Mouse (Mus musculus) ES-Bruce4 (cell line): ENCODE data around the gene Adap1. TPM values are rescaled to one million over a fixed set of nuclear protein-coding genes. Genes with fewer than 3 reads are reported as not detected.
"Not testable (repeated sequence)": the region's sequence is repeated elsewhere in the genome, so short reads cannot be mapped to it uniquely, and the experiment has no call there.

Experiments
- H3K27ac ChIP-seq: 2 replicates; pipeline ENCODE4 v1.5.1; 2012; ENCODE audit warnings: low read length, inconsistent platforms; ENCODE audit not compliant: insufficient read depth
- H3K27me3 ChIP-seq: 2 replicates; pipeline ENCODE4 v1.6.1; 2012; ENCODE audit warnings: mild to moderate bottlenecking, low read length, inconsistent platforms; ENCODE audit not compliant: control insufficient read depth, poor library complexity, insufficient read depth, severe bottlenecking
- H3K36me3 ChIP-seq: 2 replicates; pipeline ENCODE4 v1.6.1; 2012; ENCODE audit warnings: inconsistent platforms, mild to moderate bottlenecking, low read length, moderate library complexity; ENCODE audit not compliant: control insufficient read depth, poor library complexity, insufficient read depth, severe bottlenecking
- H3K4me1 ChIP-seq: one replicate; pipeline ENCODE4 v1.8.1; 2011; ENCODE audit warnings: low read length; ENCODE audit not compliant: control insufficient read depth, insufficient read depth
- H3K4me3 ChIP-seq: 2 replicates; pipeline ENCODE4 v1.5.1; 2011; ENCODE audit warnings: low read depth, mild to moderate bottlenecking, low read length
- H3K9ac ChIP-seq: 2 replicates; pipeline ENCODE4 v1.6.1; 2012; ENCODE audit warnings: low read depth, mild to moderate bottlenecking, inconsistent platforms; ENCODE audit not compliant: poor library complexity, severe bottlenecking
- H3K9me3 ChIP-seq: replicated peaks from 2 replicates; pipeline ENCODE4 v1.6.1; 2012; ENCODE audit warnings: mild to moderate bottlenecking, low read length, inconsistent platforms; ENCODE audit not compliant: control insufficient read depth, poor library complexity, insufficient read depth, severe bottlenecking
- CTCF ChIP-seq: IDR thresholded peaks from one replicate; pipeline ENCODE4 v1.8.1; 2011; ENCODE audit warnings: low read depth, low read length
- EP300 ChIP-seq: IDR thresholded peaks from 2 replicates; pipeline ENCODE4 v1.6.1; 2011; ENCODE audit warnings: low read depth, low read length; ENCODE audit not compliant: insufficient read depth
- POLR2A ChIP-seq: IDR thresholded peaks from one replicate; pipeline ENCODE4 v1.8.1; 2011; ENCODE audit warnings: low read length; ENCODE audit not compliant: insufficient read depth
- polyA plus RNA-seq: library from polyadenylated mRNA; stranded (reverse); fragments of >200 nt; gene quantifications from 2 replicates; pipeline ENCODE4 v1.2.4, GENCODE M21; 2011; ENCODE audit warnings: low read depth; ENCODE audit not compliant: missing spikeins, insufficient read depth, insufficient read length

Adap1 gene
- polyA plus RNA-seq, 1 experiment, result 16.5 TPM

DNA sequence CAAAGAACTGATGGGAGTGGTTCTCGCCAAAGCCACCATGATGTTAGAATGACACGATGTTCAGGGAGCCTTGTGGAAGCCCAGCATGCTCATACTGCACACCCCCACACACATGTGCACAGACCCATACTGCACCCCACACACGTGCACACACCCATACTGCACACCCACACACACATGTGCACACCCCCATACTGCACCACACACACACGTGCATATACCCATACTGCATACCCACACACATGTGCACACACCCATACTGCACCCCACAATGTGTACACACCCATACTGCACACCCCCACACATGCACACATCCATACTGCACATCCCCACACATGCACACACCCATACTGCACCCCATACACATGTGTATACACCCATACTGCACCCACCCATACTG is 10.2 kb upstream of the Adap1 start:
- no peak for TF ChIP-seq POLR2A
- no peak for TF ChIP-seq EP300
- no peak for TF ChIP-seq CTCF
- Histone ChIP-seq H3K27me3 (no peaks in the 10 kb centered on the region), H3K4me1 (peaks cover 8% of the 10 kb centered on the region), H3K9me3 (no peaks in the 10 kb centered on the region), H3K9ac (no peak overlapping the region), H3K36me3 (no peaks in the 10 kb centered on the region), H3K27ac (no peak overlapping the region), H3K4me3 (no peak overlapping the region)

DNA sequence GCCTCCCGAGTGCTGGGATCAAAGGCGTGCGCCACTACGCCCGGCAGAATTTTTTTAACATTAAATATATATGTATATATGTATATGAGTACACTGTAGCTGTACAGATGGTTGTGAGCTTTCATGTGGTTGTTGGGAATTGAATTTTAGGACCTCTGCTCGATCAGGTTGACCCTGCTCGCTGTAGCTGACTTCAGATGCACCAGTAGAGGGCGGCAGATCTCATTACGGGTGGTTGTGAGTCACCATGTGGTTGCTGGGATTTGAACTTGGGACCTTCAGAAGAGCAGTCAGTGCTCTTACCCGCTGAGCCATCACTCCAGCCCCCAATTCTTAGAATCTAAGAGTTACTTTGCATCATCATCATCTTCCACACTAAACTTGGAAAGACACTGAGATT is 9.0 kb upstream of the Adap1 start:
- not testable (repeated sequence) for H3K27ac ChIP-seq, H3K27me3 ChIP-seq, H3K9me3 ChIP-seq, H3K4me3 ChIP-seq, H3K4me1 ChIP-seq, H3K36me3 ChIP-seq, H3K9ac ChIP-seq
- TF ChIP-seq CTCF, result peak; percentile 39

DNA sequence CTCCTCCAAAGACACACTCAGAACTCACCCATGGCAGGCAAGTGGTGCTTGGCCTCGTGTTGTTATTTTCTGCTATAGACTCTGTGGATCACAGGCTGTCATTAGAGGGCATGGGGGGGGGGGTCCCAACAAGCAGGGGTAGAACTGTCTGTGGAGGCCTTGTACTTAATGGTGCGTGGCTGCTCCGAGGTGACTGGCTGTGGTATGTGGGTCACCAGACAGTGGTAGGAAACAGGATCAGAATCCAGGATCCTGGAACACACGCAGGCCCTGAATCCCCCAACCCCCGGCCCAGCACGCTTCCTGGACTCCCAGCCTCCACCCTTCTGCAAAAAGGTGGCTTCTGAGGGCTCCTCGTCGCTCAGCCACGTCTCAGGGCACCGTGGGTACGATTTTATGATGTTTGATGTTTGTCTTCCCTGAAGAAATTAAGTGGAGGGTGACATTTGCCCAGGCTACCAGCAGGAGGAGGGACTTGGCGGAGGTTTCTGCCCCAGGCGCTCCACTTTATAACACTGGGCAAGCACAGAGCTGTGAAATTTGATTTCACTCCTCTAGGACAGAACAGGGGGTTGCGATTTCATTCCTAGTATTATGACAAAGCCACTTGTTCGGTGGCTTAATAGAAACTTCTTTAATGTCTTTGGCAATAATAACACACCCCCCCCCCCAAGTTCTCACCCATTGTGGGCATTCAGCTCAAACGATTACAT is 8.0 kb upstream of the Adap1 start:
- Histone ChIP-seq H3K4me1 (peaks cover 5% of the 10 kb centered on the region), H3K9ac (no peak overlapping the region), H3K36me3 (no peaks in the 10 kb centered on the region), H3K4me3 (no peak overlapping the region), H3K27me3 (no peaks in the 10 kb centered on the region), H3K27ac (no peak overlapping the region), H3K9me3 (no peaks in the 10 kb centered on the region)
- TF ChIP-seq EP300 (no peak), POLR2A (no peak), CTCF (no peak)

DNA sequence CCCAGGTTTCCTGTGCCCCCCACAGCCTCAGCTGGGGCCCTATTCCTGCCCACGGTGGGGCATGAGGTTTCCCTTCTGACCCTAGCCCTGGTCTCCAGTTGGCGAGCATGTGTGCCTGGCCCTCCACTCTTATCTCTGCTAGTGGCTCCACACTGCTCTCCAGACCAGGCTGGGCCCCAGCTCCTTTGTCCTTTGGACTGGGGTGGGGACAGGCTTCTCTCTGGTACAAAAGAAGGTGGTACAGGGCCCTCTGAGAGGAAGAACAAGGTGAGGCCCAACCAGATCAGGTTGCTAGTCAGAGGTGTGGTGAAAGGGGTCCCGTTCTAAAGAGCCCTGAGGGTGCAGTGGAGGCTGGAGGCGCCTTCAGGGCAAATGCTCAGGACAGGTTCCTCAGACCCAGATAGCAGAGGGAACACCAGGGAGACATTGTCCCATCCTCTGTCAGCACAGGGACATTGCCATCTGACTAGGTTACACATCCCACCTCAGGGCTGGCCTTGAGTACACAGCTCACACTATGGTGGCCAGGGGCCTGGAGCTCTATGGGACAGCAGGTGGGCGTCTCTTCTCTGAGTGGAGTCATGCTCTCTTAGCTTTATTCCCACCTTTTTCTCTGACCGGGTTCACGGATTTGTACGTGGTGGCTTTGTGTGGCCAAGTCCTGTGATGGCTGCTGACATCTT is 7.3 kb upstream of the Adap1 start:
- Histone ChIP-seq H3K4me1 (peaks cover 3% of the 10 kb centered on the region), H3K4me3 (no peak overlapping the region), H3K36me3 (no peaks in the 10 kb centered on the region), H3K9ac (no peak overlapping the region), H3K27me3 (no peaks in the 10 kb centered on the region), H3K27ac (no peak overlapping the region), H3K9me3 (no peaks in the 10 kb centered on the region)
- TF ChIP-seq CTCF (no peak), EP300 (no peak)

DNA sequence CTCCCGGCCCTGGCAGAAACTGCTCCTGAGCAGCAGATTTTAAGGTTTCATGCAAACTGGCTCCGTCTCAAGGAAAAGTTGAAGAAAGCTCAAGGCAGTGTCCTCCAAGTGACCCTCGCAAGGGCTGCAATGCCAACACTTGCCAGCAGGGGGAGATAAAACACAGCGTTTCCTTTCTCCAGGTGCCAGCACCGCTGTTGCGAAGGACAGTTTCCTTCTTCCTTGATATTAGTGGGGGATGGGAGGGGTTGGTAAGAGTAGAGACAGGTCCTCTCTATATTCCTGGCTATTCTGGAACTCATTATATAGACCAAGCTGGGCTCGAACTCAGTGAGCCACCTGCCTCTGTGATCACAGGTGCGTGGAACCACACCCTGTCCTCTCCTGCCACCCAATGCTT is 6.3 kb upstream of the Adap1 start:
- H3K9ac ChIP-seq, result no peak overlapping the region
- H3K9me3 ChIP-seq, result no peaks in the 10 kb centered on the region
- no peaks in the 10 kb centered on the region for H3K27me3 ChIP-seq
- TF ChIP-seq EP300 (0 out of 2 replicates have a peak, but pooled peaks have one; percentile 20), CTCF (peak; percentile 96), POLR2A (no peak)
- H3K36me3 ChIP-seq, result no peaks in the 10 kb centered on the region
- no peak overlapping the region for H3K27ac ChIP-seq
- no peak overlapping the region for H3K4me3 ChIP-seq
- peaks cover 7% of the 10 kb centered on the region for H3K4me1 ChIP-seq

DNA sequence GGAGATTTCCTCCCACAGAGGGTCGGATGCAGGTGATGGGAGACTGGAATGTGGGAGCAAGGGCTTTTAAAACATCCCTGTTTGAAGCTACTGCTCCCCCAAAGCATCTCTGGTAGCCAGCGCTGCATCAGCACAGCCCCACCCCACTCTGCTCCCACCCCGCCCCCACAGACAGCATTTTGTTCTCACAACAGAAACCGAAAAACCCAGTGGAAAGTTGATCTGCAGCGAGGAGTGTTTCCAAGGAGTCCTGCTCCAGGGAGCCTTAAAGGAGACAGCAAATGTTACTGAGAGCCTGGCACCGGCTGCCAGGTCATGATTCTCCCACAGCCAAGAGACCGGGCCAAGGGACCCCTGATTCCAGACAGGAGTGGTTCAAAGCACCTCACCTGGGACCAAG is 5.3 kb upstream of the Adap1 start:
- H3K9me3 ChIP-seq, result no peaks in the 10 kb centered on the region
- peaks cover 12% of the 10 kb centered on the region for H3K4me1 ChIP-seq
- H3K9ac ChIP-seq, result no peak overlapping the region
- no peaks in the 10 kb centered on the region for H3K36me3 ChIP-seq
- no peaks in the 10 kb centered on the region for H3K27me3 ChIP-seq
- H3K27ac ChIP-seq, result no peak overlapping the region
- TF ChIP-seq POLR2A (no peak), EP300 (no peak), CTCF (no peak)
- no peak overlapping the region for H3K4me3 ChIP-seq
